Mouse (Mus musculus) CH12.LX (cell line): ENCODE data around the gene Tlr13. TPM values are rescaled to one million over a fixed set of nuclear protein-coding genes. Genes with fewer than 3 reads are reported as not detected.
A peak's percentile ranks its signal among the peaks of the same experiment; 100 is the strongest.

Experiments used
- DNase-seq: peaks from one replicate; pipeline ENCODE4 v3.0.0-alpha.2; 2013; ENCODE audit errors: extremely low read depth
- H3K27ac ChIP-seq: 2 replicates; pipeline ENCODE4 v1.5.1; 2012; ENCODE audit warnings: low read depth, mild to moderate bottlenecking, control low read depth, moderate library complexity; ENCODE audit not compliant: insufficient read depth
- H3K27me3 ChIP-seq: replicated peaks from 2 replicates; pipeline ENCODE3; 2012; ENCODE audit warnings: inconsistent platforms
- H3K36me3 ChIP-seq, 2 experiments: replicated peaks in 1 of 2; 2 replicates each; pipeline versions ENCODE3 to v1.6.1; 2012; ENCODE audit warnings: inconsistent platforms in 1 of 2, low read length in 1 of 2, mild to moderate bottlenecking in 1 of 2, mixed read lengths in 1 of 2, moderate library complexity in 1 of 2; ENCODE audit not compliant: control insufficient read depth in 1 of 2, insufficient read depth in 1 of 2
- H3K4me1 ChIP-seq, 2 experiments: 2 replicates each; pipeline ENCODE4 v1.6.1; 2012; ENCODE audit warnings: inconsistent platforms in 1 of 2, moderate library complexity in 1 of 2; ENCODE audit not compliant: insufficient read depth in 2 of 2, control insufficient read depth in 1 of 2
- H3K4me2 ChIP-seq: 2 replicates; pipeline ENCODE4 v1.6.1; 2012; ENCODE audit warnings: low read depth, mild to moderate bottlenecking, control low read depth; ENCODE audit not compliant: poor library complexity, insufficient read depth, severe bottlenecking
- H3K4me3 ChIP-seq, 3 experiments: fragments of 150-350 bp in 1 of 3; sonication (generic) in 1 of 3; replicated peaks in 1 of 3; 2 replicates each; pipeline versions ENCODE3 to v1.5.1; 2011 to 2012; ENCODE audit warnings: low read depth in 2 of 3, low read length in 2 of 3, mild to moderate bottlenecking in 2 of 3, moderate library complexity in 2 of 3, control low read depth in 1 of 3, improper control_type of control experiment in 1 of 3, inconsistent platforms in 1 of 3, mixed read lengths in 1 of 3; ENCODE audit not compliant: poor library complexity in 1 of 3
- H3K79me2 ChIP-seq: replicated peaks from 2 replicates; pipeline ENCODE4 v1.6.1; 2012; ENCODE audit warnings: mild to moderate bottlenecking, moderate library complexity; ENCODE audit not compliant: control insufficient read depth, poor library complexity, insufficient read depth, severe bottlenecking; ENCODE audit errors: extremely low read depth
- H3K9ac ChIP-seq: 2 replicates; pipeline ENCODE4 v1.6.1; 2012; ENCODE audit warnings: low read depth, mild to moderate bottlenecking, control low read depth, moderate library complexity; ENCODE audit not compliant: insufficient read depth
- H3K9me3 ChIP-seq: replicated peaks from 2 replicates; pipeline ENCODE3; 2012; ENCODE audit warnings: low read length, inconsistent platforms, mixed read lengths
- ELF1 ChIP-seq: IDR thresholded peaks from 2 replicates; pipeline ENCODE4 v1.6.1; 2014; ENCODE audit warnings: low read depth, mild to moderate bottlenecking, inconsistent platforms, low read length, improper control_type of control experiment
- EP300 ChIP-seq: IDR thresholded peaks from 2 replicates; pipeline ENCODE4 v1.6.1; 2011; ENCODE audit warnings: low read length, improper control_type of control experiment
- ETS1 ChIP-seq: conservative IDR thresholded peaks from 2 replicates; pipeline ENCODE4 v1.6.1; 2012; ENCODE audit warnings: low read depth, mild to moderate bottlenecking, inconsistent platforms, low read length, improper control_type of control experiment, moderate library complexity
- IRF4 ChIP-seq: IDR thresholded peaks from 2 replicates; pipeline ENCODE4 v1.6.1; 2014; ENCODE audit warnings: low read depth, mild to moderate bottlenecking, inconsistent platforms, low read length, improper control_type of control experiment
- JUN ChIP-seq: IDR thresholded peaks from 2 replicates; pipeline ENCODE4 v1.6.1; 2011; ENCODE audit warnings: low read depth, mild to moderate bottlenecking, low read length, improper control_type of control experiment, moderate library complexity; ENCODE audit not compliant: insufficient read depth
- MAX ChIP-seq: IDR thresholded peaks from 2 replicates; pipeline ENCODE4 v1.6.1; 2011; ENCODE audit warnings: low read length, improper control_type of control experiment
- MAZ ChIP-seq: IDR thresholded peaks from 2 replicates; pipeline ENCODE4 v1.6.1; 2012; ENCODE audit warnings: low read depth, mild to moderate bottlenecking, inconsistent platforms, low read length, improper control_type of control experiment, moderate library complexity
- MYC ChIP-seq: IDR thresholded peaks from 2 replicates; pipeline ENCODE4 v1.6.1; 2011; ENCODE audit warnings: low read depth, mild to moderate bottlenecking, improper control_type of control experiment, low read length
- NELFE ChIP-seq: IDR thresholded peaks from 2 replicates; pipeline ENCODE4 v1.6.1; 2011; ENCODE audit warnings: low read depth, low read length, improper control_type of control experiment
- NRF1 ChIP-seq: IDR thresholded peaks from 2 replicates; pipeline ENCODE4 v1.6.1; 2014; ENCODE audit warnings: low read depth, mild to moderate bottlenecking, inconsistent platforms, low read length, improper control_type of control experiment, moderate library complexity
- RAD21 ChIP-seq: IDR thresholded peaks from 2 replicates; pipeline ENCODE4 v1.6.1; 2011; ENCODE audit warnings: low read depth, mild to moderate bottlenecking, low read length, improper control_type of control experiment, moderate library complexity
- SIN3A ChIP-seq: IDR thresholded peaks from 2 replicates; pipeline ENCODE4 v1.6.1; 2012; ENCODE audit warnings: low read length, improper control_type of control experiment, inconsistent platforms
- TCF12 ChIP-seq: IDR thresholded peaks from 2 replicates; pipeline ENCODE4 v1.6.1; 2014; ENCODE audit warnings: low read depth, mild to moderate bottlenecking, inconsistent platforms, low read length, improper control_type of control experiment
- UBTF ChIP-seq: IDR thresholded peaks from 2 replicates; pipeline ENCODE4 v1.6.1; 2012; ENCODE audit warnings: low read depth, mild to moderate bottlenecking, inconsistent platforms, low read length, improper control_type of control experiment, moderate library complexity
- USF1 ChIP-seq: IDR thresholded peaks from 2 replicates; pipeline ENCODE4 v1.6.1; 2014; ENCODE audit warnings: low read depth, mild to moderate bottlenecking, inconsistent platforms, low read length, improper control_type of control experiment
- USF2 ChIP-seq: conservative IDR thresholded peaks from 2 replicates; pipeline ENCODE4 v1.6.1; 2011; ENCODE audit warnings: low read depth, low read length, improper control_type of control experiment
- ZC3H11A ChIP-seq: IDR thresholded peaks from 2 replicates; pipeline ENCODE4 v1.6.1; 2012; ENCODE audit warnings: low read depth, mild to moderate bottlenecking, inconsistent platforms, low read length, improper control_type of control experiment
- ZNF384 ChIP-seq: IDR thresholded peaks from 2 replicates; pipeline ENCODE4 v1.6.1; 2012; ENCODE audit warnings: low read depth, low read length, improper control_type of control experiment, inconsistent platforms
- dilution Hi-C: fragments of 300-500 bp; cut with MboI; formaldehyde crosslinking; loops from 2 replicates; pipeline ENCODE4 v1.14.3; 2020; ENCODE audit warnings: low sequenced_read_pairs; ENCODE audit not compliant: extremely low pct_unique_long_range_greater_than_20kb, extremely low pct_ligation_motif_present
- in situ Hi-C: fragments of 300-500 bp; cut with MboI; formaldehyde crosslinking; loops from 3 replicates; pipeline ENCODE4 v1.14.3; 2019; ENCODE audit warnings: low sequenced_read_pairs, low pct_ligation_motif_present, low pct_unique_long_range_greater_than_20kb, mixed read lengths
- polyA plus RNA-seq: library from polyadenylated mRNA; unstranded; fragments of >175 nt; gene quantifications from 2 replicates; pipeline ENCODE4 v1.2.1, GENCODE M21; 2012; ENCODE audit warnings: low read depth; ENCODE audit not compliant: insufficient read length
- total RNA-seq, 2 experiments: library from RNA; depleted of rRNA; stranded (reverse); fragments of 300-350 nt in 1 of 2; fragments of >200 nt in 1 of 2; gene quantifications; 2 replicates each; pipeline ENCODE4 v1.2.3; 2012 to 2014

Tlr13 gene
- total and polyA plus RNA-seq, 3 experiments = not detected

DNA sequence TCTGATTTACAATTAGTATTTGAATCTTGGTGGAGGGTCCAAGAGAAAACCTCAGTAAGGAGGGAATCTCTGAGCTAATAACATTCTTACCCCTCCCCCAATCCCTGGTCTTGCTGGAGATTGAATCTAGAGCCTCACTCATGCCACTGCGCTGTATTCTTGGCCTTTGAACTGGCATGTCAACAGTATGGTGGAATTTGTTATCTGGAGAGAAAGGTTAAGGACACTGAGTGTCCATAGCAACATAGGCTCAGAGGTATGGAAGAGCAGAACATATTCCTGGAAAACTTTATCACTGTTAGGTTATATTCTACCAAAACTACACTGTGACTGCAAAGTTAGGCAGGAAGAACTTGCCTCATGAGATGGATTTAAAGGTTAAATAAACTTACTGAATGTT, 28.3 kb upstream of the Tlr13 start:
- dilution Hi-C loops = no loop called here
- Histone ChIP-seq H3K79me2 (no peaks in the 10 kb centered on the region), H3K4me1 (no peaks in the 10 kb centered on the region), H3K4me2 (no peak overlapping the region), H3K27ac (no peak overlapping the region), H3K27me3 (no peaks in the 10 kb centered on the region), H3K36me3 (peaks cover 6 to 16% of the 10 kb centered on the region in 2 experiments), H3K9ac (no peak overlapping the region), H3K9me3 (no peaks in the 10 kb centered on the region), H3K4me3 (no peak overlapping the region)
- in situ Hi-C loops = no loop called here
- DNase-seq = no peak
- TF ChIP-seq RAD21 = no peak
- TF ChIP-seq NELFE = no peak
- TF ChIP-seq MYC = no peak
- TF ChIP-seq ELF1 = no peak
- TF ChIP-seq JUN = no peak
- TF ChIP-seq EP300 = no peak
- no peak for TF ChIP-seq USF2
- no peak for TF ChIP-seq SIN3A
- no peak for TF ChIP-seq TCF12
- no peak for TF ChIP-seq MAX
- no peak for TF ChIP-seq UBTF
- no peak for TF ChIP-seq IRF4
- TF ChIP-seq ZC3H11A = no peak
- no peak for TF ChIP-seq NRF1
- no peak for TF ChIP-seq USF1
- no peak for TF ChIP-seq ETS1
- TF ChIP-seq MAZ = no peak

DNA sequence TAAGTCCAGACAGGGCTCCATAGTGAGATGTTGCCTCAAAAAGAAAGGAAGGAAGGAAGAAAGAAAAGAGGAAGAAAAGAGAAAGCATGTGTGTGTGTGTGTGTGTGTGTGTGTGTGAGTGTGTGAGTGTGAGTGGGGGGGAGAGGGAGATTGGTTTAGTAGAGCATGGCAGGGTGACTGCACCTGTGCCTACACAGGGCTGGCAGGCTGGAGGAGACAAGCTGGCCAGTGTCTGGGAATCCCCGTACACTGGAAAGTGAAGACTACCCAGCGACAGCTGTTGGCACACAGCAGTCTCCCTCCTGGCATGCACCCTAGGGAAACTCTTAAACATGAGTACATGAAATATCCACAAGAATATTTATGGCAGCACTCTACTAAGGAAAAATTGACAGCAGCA, 20.2 kb upstream of the Tlr13 start:
- Histone ChIP-seq H3K4me1 (peaks cover 0 to 10% of the 10 kb centered on the region in 2 experiments; a peak in 2 of 4 replicates), H3K4me3 (no peak overlapping the region), H3K27me3 (no peaks in the 10 kb centered on the region), H3K27ac (no peak overlapping the region), H3K9ac (no peak overlapping the region), H3K9me3 (no peaks in the 10 kb centered on the region), H3K4me2 (no peak overlapping the region), H3K79me2 (no peaks in the 10 kb centered on the region), H3K36me3 (peaks cover 4 to 13% of the 10 kb centered on the region in 2 experiments)
- peak; percentile 33 for DNase-seq
- dilution Hi-C loops = no loop called here
- TF ChIP-seq EP300 (0 out of 2 replicates have a peak, but pooled peaks have one; percentile 25), ZNF384 (no peak)
- in situ Hi-C loops = no loop called here
